Mouse (Mus musculus) CD8-positive naive resting alpha-beta T cell, adult 57 days (primary cell): ENCODE measurements around the gene Imp4. TPM values are rescaled to one million over a fixed set of nuclear protein-coding genes. Genes with fewer than 3 reads are reported as not detected.

Experiments
- total RNA-seq: library from RNA; stranded (reverse); gene quantifications from one replicate; pipeline ENCODE4 v1.2.4, GENCODE M21; 2023

The Imp4 gene
- 85.8 TPM for total RNA-seq

DNA sequence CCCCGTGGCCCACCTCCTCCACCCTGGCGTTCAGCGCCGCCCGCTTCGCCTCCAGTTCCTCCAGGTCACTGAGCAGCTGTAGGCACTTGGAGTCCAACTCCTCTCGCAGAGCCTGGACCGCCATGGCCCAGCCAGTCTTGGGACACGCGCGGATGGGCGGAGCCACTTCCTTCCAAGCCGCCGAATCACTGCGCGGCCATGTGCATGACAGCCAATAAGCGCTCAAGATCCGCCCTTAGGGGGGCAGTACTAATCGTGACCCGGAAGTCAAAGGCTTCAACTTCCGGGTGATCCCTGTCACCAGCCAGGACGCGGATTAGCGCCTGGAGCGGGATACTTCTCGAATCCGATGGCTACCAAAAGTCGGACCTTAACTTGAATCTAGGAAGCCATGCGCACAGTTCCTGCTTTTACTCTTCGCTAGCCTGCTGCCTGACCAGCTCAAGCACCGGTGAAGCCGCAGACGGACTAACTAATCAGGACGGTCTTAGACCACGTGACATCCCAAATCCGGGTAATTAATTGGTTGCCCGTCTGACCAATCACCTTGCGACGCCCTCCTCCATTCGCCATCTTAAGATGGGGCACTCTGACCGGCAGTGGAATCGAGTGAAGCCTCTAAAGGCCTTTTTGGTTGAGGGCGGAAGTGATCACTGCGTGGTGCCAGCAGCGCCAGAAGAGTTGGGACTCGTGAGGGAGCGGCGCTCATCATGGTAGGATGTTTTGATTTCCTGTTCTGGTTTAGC, at the start of gene Imp4, which contains the start of gene Ccdc115:
Gene Imp4, plus strand, starts transcription at position 637 of the 746 bp plus-strand sequence.
Gene Ccdc115, minus strand, starts transcription at position 458 of the 746 bp plus-strand sequence.

DNA sequence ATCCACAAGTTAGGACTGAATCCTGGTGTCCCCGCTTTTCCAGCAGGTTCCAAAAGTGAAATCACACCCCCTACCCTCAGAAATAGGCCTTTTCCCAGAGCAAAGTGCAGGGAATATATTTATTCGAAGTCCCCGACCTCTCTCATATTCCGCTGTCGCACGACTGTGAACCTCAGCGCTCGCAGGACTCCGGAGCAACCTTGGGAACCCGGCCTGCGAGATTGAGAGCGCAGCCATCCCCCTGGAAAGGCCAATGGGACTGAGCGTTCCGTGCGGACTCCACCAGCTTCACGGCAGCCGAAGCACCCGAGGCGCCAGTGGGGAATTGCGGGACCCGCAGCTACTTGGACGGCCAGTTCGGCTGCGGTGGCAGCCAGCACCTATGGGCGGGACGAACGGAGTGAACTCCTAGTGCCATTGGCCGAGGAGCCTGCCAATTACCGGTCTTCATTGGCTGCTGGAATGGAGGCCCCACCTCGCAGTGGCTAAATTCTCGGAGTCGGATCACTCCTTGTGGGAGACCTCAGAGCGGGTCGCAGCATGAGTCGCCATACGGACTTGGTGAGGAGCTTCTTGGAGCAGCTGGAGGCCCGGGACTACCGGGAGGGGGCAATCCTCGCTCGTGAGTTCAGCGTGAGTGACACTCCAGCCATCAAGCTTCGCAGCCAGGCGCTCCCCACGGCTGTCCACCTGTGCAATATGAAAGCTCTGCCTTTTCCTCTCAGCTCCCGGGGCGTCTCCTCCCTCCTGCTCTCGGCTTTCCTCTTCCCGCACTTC, 19.8 kb downstream of the Imp4 start, which contains the start of gene Ptpn18:
Gene Ptpn18, plus strand, starts transcription at position 479 of the 777 bp plus-strand sequence.

Other genes starting within 250 kb of the Imp4 start
- 27.0 TPM for gene Ccdc115, start 179 bp upstream of the Imp4 start, total RNA-seq
- gene Ptpn18, start 19.9 kb downstream of the Imp4 start, total RNA-seq = 185 TPM
- not detected for gene Prss39, start 58.6 kb downstream of the Imp4 start, total RNA-seq
- gene Cfc1, start 95.8 kb downstream of the Imp4 start, total RNA-seq = not detected
- not detected for gene Prss40, start 121.1 kb downstream of the Imp4 start, total RNA-seq
- not detected for gene Amer3, start 139.8 kb downstream of the Imp4 start, total RNA-seq